Mouse (Mus musculus) heart, adult 2 months (tissue): ENCODE measurements at regions not wholly inside any gene's neighbourhood (a gene's known extent, or its start where the extent isn't known, plus 50 kb on each side); places are given as distances from the start of the nearest gene placed in this dataset.

Experiments used
- DNase-seq, 2 experiments: peaks; one replicate each; pipeline ENCODE4 v3.0.0; 2021
- H3K27ac ChIP-seq: fragments of 200-600 bp; 2 replicates; pipeline ENCODE4 v1.8.1; 2022
- H3K27me3 ChIP-seq: fragments of 200-500 bp; 2 replicates; pipeline ENCODE4 v1.6.1; 2012; ENCODE audit warnings: mild to moderate bottlenecking, low read length, inconsistent platforms, mixed read lengths; ENCODE audit not compliant: control insufficient read depth, insufficient read depth
- H3K36me3 ChIP-seq: fragments of 200-500 bp; 2 replicates; pipeline ENCODE4 v1.6.1; 2012; ENCODE audit warnings: low read length, inconsistent platforms; ENCODE audit not compliant: control insufficient read depth, insufficient read depth
- H3K4me1 ChIP-seq: fragments of 200-500 bp; 2 replicates; pipeline ENCODE4 v1.6.1; 2011; ENCODE audit warnings: low read length; ENCODE audit not compliant: control insufficient read depth, insufficient read depth
- H3K4me3 ChIP-seq: fragments of 200-600 bp; 2 replicates; pipeline ENCODE4 v1.8.1; 2022
- H3K79me2 ChIP-seq: fragments of 200-500 bp; replicated peaks from 2 replicates; pipeline ENCODE4 v1.6.1; 2012; ENCODE audit warnings: mild to moderate bottlenecking, inconsistent platforms, low read length, moderate library complexity, mixed read lengths; ENCODE audit not compliant: control insufficient read depth, insufficient read depth
- H3K9ac ChIP-seq: fragments of 200-500 bp; 2 replicates; pipeline ENCODE4 v1.6.1; 2012; ENCODE audit warnings: low read depth, mild to moderate bottlenecking, control low read depth, inconsistent platforms, low read length, mixed read lengths
- CTCF ChIP-seq: fragments of 200-600 bp; IDR thresholded peaks from 2 replicates; pipeline ENCODE4 v1.8.1; 2022; ENCODE audit warnings: antibody characterized with exemption, mild to moderate bottlenecking, moderate library complexity
- EP300 ChIP-seq: fragments of 200-500 bp; IDR thresholded peaks from 2 replicates; pipeline ENCODE4 v1.6.1; 2011; ENCODE audit warnings: low read depth, low read length, control low read depth; ENCODE audit not compliant: insufficient read depth
- POLR2A ChIP-seq: fragments of 200-500 bp; IDR thresholded peaks from 2 replicates; pipeline ENCODE4 v1.6.1; 2011; ENCODE audit warnings: mild to moderate bottlenecking, low read depth, low read length, control low read depth; ENCODE audit not compliant: insufficient read depth
- WGBS: fragments of 180-500 bp; shearing (Covaris S2); methylation state at CpG from one replicate; pipeline ENCODE4 v1.1.7; 2018; 5-methylcytosine and 5-hydroxymethylcytosine counted together
- intact Hi-C: fragments of 180-260 bp; cut with DNase I; formaldehyde crosslinking; loops from one replicate; pipeline ENCODE4 v1.15.1; 2025
- microRNA-seq, 2 experiments: library from miRNA; unstranded; fragments of <30 nt; microRNA quantifications; one replicate each; pipeline ENCODE4 v1.2.0; 2021

DNA sequence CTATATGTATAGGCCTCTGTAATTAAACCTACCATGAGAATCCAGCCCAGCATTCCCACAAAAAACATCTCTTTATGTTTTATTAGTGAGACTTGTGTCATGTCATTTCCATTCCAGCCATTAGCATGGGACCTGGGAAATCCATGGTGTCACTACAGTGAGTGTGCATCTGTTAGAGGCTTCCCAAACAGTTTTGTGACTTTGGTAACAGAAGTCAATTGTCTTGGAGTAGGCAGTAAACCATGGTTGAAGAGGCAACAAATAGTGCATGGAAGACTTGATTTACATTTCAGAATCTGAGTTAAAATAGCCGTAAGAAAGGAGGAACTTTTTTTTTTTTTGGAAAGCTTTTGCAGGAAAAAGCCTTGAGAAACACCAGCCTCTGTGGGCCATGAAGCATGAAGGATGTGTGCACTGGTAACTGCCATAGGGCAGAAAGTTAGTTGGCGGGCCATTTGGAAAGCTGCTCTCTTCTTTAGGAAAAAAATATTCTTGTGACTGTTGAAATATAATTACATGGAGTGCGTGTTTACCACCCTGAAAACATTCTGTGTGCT is 522.7 kb upstream of the Lrrn3 start:
- H3K4me1 ChIP-seq: no peaks in the 10 kb centered on the region
- intact Hi-C loops: no loop called here
- no peak for TF ChIP-seq CTCF
- TF ChIP-seq POLR2A: no peak
- no peak for TF ChIP-seq EP300
- no peak overlapping the region for H3K4me3 ChIP-seq
- H3K9ac ChIP-seq: no peak overlapping the region
- H3K79me2 ChIP-seq: no peaks in the 10 kb centered on the region
- DNase-seq: no peak
- H3K36me3 ChIP-seq: no peaks in the 10 kb centered on the region
- 87% methylated on average over 3 of the region's 3 CpGs for WGBS
- no peaks in the 10 kb centered on the region for H3K27me3 ChIP-seq
- H3K27ac ChIP-seq: no peak overlapping the region

DNA sequence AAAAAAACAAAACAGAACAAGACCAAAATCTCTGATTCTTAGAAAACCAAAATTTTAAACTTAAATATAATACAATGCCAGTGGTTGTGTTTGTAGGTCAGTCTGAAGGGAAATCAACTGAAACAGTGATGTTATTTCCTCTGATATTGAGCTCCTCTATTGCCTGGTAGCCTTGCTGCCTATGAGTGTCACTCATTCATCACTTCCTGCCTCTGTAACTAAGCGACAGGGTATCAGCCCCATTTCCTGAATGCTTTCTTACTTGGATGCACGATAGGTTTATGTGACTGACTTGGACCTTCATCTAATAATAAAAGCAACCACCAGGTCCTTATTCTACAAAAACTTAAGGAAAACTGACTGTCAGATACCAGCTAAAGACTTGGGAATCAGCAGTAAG is 520.7 kb upstream of the Lrrn3 start:
- TF ChIP-seq POLR2A: no peak
- Histone ChIP-seq H3K27me3 (no peaks in the 10 kb centered on the region), H3K36me3 (no peaks in the 10 kb centered on the region), H3K9ac (no peak overlapping the region), H3K4me3 (no peak overlapping the region), H3K79me2 (no peaks in the 10 kb centered on the region), H3K27ac (no peak overlapping the region), H3K4me1 (no peaks in the 10 kb centered on the region)
- DNase-seq: no peak
- intact Hi-C loops: no loop called here
- WGBS: 25% methylated on average over 2 of the region's 2 CpGs

Small RNA genes in the stretch of these regions (microRNA-seq; reads per million reads assigned to microRNA genes)
- 0 reads per million in 2 experiments for gene Gm25248
